Mouse (Mus musculus) liver, adult 2 months (tissue): Measurements from ENCODE around the gene Scin. TPM values are rescaled to one million over a fixed set of nuclear protein-coding genes. Genes with fewer than 3 reads are reported as not detected.

Experiments used
- DNase-seq: peaks from one replicate; pipeline ENCODE4 v3.0.0-alpha.2; 2011; ENCODE audit warnings: low read depth, low spot score; ENCODE audit errors: extremely low read depth
- H3K27ac ChIP-seq: fragments of 200-500 bp; replicated peaks from 2 replicates; pipeline ENCODE4 v1.5.1; 2012; ENCODE audit warnings: low read depth, mild to moderate bottlenecking, control low read depth, inconsistent platforms, low read length; ENCODE audit not compliant: insufficient read depth
- H3K27me3 ChIP-seq: fragments of 200-500 bp; 2 replicates; pipeline ENCODE4 v1.6.1; 2012; ENCODE audit warnings: mild to moderate bottlenecking, moderate library complexity, low read length, inconsistent platforms; ENCODE audit not compliant: control insufficient read depth, insufficient read depth
- H3K36me3 ChIP-seq: fragments of 200-500 bp; 2 replicates; pipeline ENCODE4 v1.6.1; 2012; ENCODE audit warnings: low read length, inconsistent platforms; ENCODE audit not compliant: control insufficient read depth, insufficient read depth
- H3K4me1 ChIP-seq: fragments of 200-500 bp; 2 replicates; pipeline ENCODE4 v1.6.1; 2011; ENCODE audit warnings: low read length; ENCODE audit not compliant: control insufficient read depth, insufficient read depth
- H3K4me3 ChIP-seq: fragments of 200-500 bp; 2 replicates; pipeline ENCODE4 v1.5.1; 2011; ENCODE audit warnings: low read depth, mild to moderate bottlenecking, control low read depth, low read length, moderate library complexity; ENCODE audit not compliant: insufficient read depth
- H3K79me2 ChIP-seq: fragments of 200-500 bp; 2 replicates; pipeline ENCODE4 v1.6.1; 2012; ENCODE audit warnings: inconsistent platforms, mild to moderate bottlenecking, low read length, moderate library complexity; ENCODE audit not compliant: control insufficient read depth, insufficient read depth
- H3K9ac ChIP-seq: fragments of 200-500 bp; 2 replicates; pipeline ENCODE4 v1.6.1; 2012; ENCODE audit warnings: low read depth, mild to moderate bottlenecking, control low read depth, inconsistent platforms, low read length
- CTCF ChIP-seq: fragments of 200-500 bp; IDR thresholded peaks from 2 replicates; pipeline ENCODE4 v1.5.1; 2011; ENCODE audit warnings: low read depth, low read length, control low read depth
- POLR2A ChIP-seq: fragments of 200-500 bp; IDR thresholded peaks from 2 replicates; pipeline ENCODE4 v1.6.1; 2011; ENCODE audit warnings: low read length, control low read depth; ENCODE audit not compliant: insufficient read depth; ENCODE audit errors: extremely low read depth
- WGBS: fragments of 180-500 bp; shearing (Covaris S2); methylation state at CpG from one replicate; pipeline ENCODE4 v1.1.7; 2018; 5-methylcytosine and 5-hydroxymethylcytosine counted together
- polyA plus RNA-seq: library from polyadenylated mRNA; depleted of rRNA; stranded (reverse); fragments of >200 nt; gene quantifications from 2 replicates; pipeline ENCODE4 v1.2.3, GENCODE M21; 2012
- total RNA-seq: library from RNA; depleted of rRNA; stranded (reverse); fragments of >200 nt; gene quantifications from 2 replicates; pipeline ENCODE4 v1.2.3, GENCODE M21; 2014

Scin gene
- total and polyA plus RNA-seq, 2 experiments: 0.04 TPM; not detected in 1

DNA sequence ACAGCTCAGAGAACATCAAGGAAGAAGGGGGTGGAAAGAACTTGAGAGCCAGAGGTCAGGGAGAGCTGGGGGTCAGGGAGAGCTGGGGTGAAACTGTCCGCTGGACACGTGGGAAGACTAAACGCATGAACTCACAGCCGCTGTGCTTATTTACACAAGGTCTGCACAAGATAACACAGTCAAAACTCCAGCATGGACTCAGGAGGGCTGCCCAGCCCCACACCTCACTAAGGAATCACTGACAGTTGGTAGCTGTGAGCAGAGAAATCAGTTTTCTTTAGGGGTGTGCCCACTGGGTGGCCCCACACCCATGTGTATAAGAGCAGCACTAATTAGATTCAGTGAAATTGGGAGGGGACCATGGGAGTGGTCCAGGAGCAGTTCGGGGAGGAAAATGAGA, 27.2 kb downstream of the Scin start:
- Histone ChIP-seq H3K36me3 (no peaks in the 10 kb centered on the region), H3K79me2 (no peaks in the 10 kb centered on the region), H3K27me3 (peaks cover 2% of the 10 kb centered on the region; the same call in 1 of the 2 replicates), H3K4me3 (no peak overlapping the region), H3K9ac (no peak overlapping the region), H3K27ac (no peak overlapping the region), H3K4me1 (no peaks in the 10 kb centered on the region)
- TF ChIP-seq CTCF: no peak
- no peak for TF ChIP-seq POLR2A
- DNase-seq: no peak
- 30% methylated on average over 5 of the region's 5 CpGs for WGBS

DNA sequence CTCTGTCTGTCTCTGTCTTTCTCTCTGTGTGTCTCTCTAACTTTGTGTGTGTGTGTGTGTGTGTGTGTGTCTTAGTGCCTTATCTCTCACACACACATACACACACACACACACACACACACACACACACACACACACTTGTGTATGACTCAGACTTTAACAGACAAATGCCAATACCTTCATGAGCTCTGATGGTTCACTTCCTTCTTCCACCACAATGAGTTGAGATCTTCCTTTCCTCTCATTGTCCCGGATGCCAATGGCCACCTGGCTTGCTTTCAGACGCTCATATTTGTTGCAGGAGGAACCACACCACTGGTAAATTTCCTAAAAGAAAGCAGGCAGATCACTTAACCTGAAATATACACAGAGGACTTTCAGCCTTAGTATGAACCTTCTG, 29.3 kb downstream of the Scin start:
- H3K27ac ChIP-seq: no peak overlapping the region
- 64% methylated on average over 2 of the region's 2 CpGs for WGBS
- H3K36me3 ChIP-seq: no peaks in the 10 kb centered on the region
- no peaks in the 10 kb centered on the region for H3K79me2 ChIP-seq
- no peak for TF ChIP-seq CTCF
- TF ChIP-seq POLR2A: no peak
- DNase-seq: no peak
- no peak overlapping the region for H3K4me3 ChIP-seq
- no peaks in the 10 kb centered on the region for H3K4me1 ChIP-seq
- peaks cover 2% of the 10 kb centered on the region; the same call in 1 of the 2 replicates for H3K27me3 ChIP-seq
- no peak overlapping the region for H3K9ac ChIP-seq

- Histone ChIP-seq H3K36me3 (no peaks in the 10 kb centered on the region), H3K79me2 (no peaks in the 10 kb centered on the region), H3K4me1 (no peaks in the 10 kb centered on the region), H3K4me3 (no peak overlapping the region), H3K9ac (no peak overlapping the region), H3K27me3 (peaks cover 2% of the 10 kb centered on the region; the same call in 1 of the 2 replicates), H3K27ac (no peak overlapping the region)
- DNase-seq: no peak
- WGBS: 88% methylated on average over 2 of the region's 2 CpGs
- no peak for TF ChIP-seq POLR2A
- TF ChIP-seq CTCF: no peak
Measured at GRCm38 (mm10) chr12:40102359-40102758, 31.7 kb downstream of the Scin start.

DNA sequence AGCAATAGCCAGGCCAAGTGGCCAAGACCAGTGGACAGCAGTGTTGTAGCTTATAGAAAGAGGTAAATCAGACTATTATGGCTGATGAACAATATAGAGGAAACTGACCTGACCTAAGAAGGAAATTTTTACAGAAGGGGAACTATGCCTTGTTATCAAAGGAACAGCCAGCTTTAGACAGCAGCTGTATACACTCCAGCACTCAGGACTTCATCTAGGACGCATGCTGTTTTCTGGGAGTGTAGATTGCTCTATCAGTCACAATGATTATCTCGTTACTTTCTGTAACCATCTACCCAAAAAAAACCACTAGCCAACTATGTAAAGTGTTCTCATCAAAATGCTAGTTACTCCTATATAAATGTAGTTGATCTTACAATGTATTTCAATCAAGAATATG, 34.6 kb downstream of the Scin start:
- no peak for DNase-seq
- H3K79me2 ChIP-seq: no peaks in the 10 kb centered on the region
- H3K27ac ChIP-seq: no peak overlapping the region
- no peaks in the 10 kb centered on the region for H3K4me1 ChIP-seq
- H3K27me3 ChIP-seq: no peaks in the 10 kb centered on the region; the same call in 1 of the 2 replicates
- no peaks in the 10 kb centered on the region for H3K36me3 ChIP-seq
- no peak overlapping the region for H3K9ac ChIP-seq
- TF ChIP-seq POLR2A (no peak), CTCF (no peak)
- 75% methylated on average over 2 of the region's 2 CpGs for WGBS
- no peak overlapping the region for H3K4me3 ChIP-seq

DNA sequence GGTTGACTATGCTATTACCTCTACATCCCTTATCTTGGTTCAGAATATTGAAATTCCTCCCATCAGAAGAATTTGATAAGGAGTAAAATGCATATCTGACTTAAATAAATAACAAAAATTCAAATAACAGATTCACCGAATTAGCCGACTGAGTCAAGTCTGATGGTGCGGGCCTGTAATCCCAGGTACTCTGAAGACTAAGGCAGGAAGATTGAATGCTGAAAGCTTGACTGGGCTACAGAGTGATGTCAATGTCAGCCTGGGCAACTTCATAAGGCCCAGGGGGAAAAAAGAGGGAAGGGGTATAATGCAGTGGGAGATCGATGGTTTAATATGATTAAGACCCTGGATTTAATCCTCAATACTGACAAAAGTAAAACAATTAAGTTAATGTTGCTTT, 36.6 kb downstream of the Scin start:
- 95% methylated on average over 4 of the region's 4 CpGs for WGBS
- H3K79me2 ChIP-seq: no peaks in the 10 kb centered on the region
- no peak for DNase-seq
- H3K27ac ChIP-seq: no peak overlapping the region
- H3K4me3 ChIP-seq: no peak overlapping the region
- no peak for TF ChIP-seq POLR2A
- no peak for TF ChIP-seq CTCF
- no peaks in the 10 kb centered on the region for H3K27me3 ChIP-seq
- no peak overlapping the region for H3K9ac ChIP-seq
- H3K4me1 ChIP-seq: no peaks in the 10 kb centered on the region
- H3K36me3 ChIP-seq: no peaks in the 10 kb centered on the region

DNA sequence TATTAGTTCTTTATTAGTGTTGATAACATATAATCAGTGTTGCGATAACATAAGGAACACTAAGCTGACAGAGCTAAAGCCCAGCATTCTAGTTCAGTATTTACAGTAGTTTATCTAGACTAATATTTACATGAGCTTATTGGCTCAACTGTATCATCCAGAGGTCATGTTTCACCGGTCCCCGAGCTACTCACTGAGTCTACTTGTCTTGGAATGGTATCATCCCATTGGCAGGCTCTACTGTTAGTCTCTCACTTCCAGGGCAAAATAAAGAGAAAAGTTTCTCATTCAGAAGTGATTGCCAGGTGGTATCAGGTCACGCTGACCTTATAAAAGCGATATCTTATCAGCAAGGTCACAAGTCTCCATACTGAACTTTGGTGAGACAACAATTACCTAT, 37.0 kb downstream of the Scin start:
- Histone ChIP-seq H3K36me3 (no peaks in the 10 kb centered on the region), H3K4me3 (no peak overlapping the region), H3K79me2 (no peaks in the 10 kb centered on the region), H3K27me3 (no peaks in the 10 kb centered on the region), H3K27ac (no peak overlapping the region), H3K9ac (no peak overlapping the region), H3K4me1 (no peaks in the 10 kb centered on the region)
- DNase-seq: peak; percentile 74
- WGBS: 23% methylated on average over 5 of the region's 5 CpGs
- no peak for TF ChIP-seq POLR2A
- TF ChIP-seq CTCF: no peak
